Mouse (Mus musculus) lung, adult 2 months (tissue): ENCODE data around the gene Ache.

ENCODE experiments used
- CTCF ChIP-seq: fragments of 200-500 bp; IDR thresholded peaks from 2 replicates; pipeline ENCODE4 v1.5.1; 2011; ENCODE audit warnings: mild to moderate bottlenecking, low read length, control low read depth; ENCODE audit not compliant: insufficient read depth
- POLR2A ChIP-seq: fragments of 200-500 bp; IDR thresholded peaks from 2 replicates; pipeline ENCODE4 v1.6.1; 2011; ENCODE audit warnings: low read depth, mild to moderate bottlenecking, control low read depth, low read length, borderline replicate concordance; ENCODE audit errors: extremely low read depth

DNA sequence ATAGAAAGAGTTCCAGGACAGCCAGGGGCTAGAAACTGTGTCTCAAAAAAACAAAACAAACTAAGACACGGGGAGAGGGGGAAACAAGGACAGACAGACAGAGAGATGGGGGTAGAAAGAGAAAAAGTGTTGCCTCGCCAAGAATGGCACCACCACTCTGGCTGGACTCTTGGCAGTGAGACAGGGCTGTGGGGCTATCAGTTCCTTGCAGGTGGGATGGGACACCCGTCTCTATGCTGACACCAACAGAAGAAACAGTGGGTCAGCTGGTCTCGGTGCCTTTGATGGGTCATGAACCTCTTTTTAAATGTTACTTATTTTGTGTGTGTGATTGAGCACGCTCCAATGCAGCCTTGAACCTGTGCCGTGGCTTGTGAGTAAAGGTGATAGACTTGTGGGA, 52.9 kb downstream of the Ache start:
- TF ChIP-seq CTCF (no peak), POLR2A (no peak)
